Mouse (Mus musculus): ENCODE measurements at regions not wholly inside any gene's neighbourhood (a gene's known extent, or its start where the extent isn't known, plus 50 kb on each side); places are given as distances from the start of the nearest gene placed in this dataset.

DNA sequence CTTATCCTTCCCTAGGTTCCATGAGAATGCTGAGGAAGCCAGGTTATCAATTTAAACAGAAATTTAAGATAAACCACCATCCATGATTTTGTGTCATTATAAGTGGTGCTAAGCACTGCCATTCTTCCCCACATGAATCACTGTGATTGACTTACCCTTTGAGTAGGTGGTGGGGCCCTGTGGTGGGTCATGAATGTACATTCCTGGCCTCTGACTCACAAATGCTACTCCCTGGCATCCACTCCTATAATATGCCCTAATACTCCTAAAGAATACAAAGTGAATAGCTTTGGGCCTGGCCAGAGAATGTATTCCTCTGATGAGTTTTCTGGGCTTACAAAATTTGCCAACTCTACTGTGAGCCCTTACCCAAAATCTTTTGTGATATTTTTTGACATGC is 325.6 kb upstream of the Hsf2 start:
- no peak for TF ChIP-seq CTCF (IDR thresholded peaks at IDR 0.05; ENCODE audit: low read depth)
- no peak for TF ChIP-seq EP300 (optimal IDR thresholded peaks at IDR 0.05)
